Mouse (Mus musculus) v-Abl transformed pro-B cells (cell line): Measurements from ENCODE around the gene Vmn2r67.
"Not testable (repeated sequence)": the region's sequence is repeated elsewhere in the genome, so short reads cannot be mapped to it uniquely, and the experiment has no call there.

Experiments used
- in situ Hi-C, 2 experiments: fragments of 400-800 bp; cut with MboI; formaldehyde crosslinking; loops; one replicate each; pipeline ENCODE4 v1.15.1; 2025; ENCODE audit not compliant: unreplicated experiment in 2 of 2

The Vmn2r67 gene

DNA sequence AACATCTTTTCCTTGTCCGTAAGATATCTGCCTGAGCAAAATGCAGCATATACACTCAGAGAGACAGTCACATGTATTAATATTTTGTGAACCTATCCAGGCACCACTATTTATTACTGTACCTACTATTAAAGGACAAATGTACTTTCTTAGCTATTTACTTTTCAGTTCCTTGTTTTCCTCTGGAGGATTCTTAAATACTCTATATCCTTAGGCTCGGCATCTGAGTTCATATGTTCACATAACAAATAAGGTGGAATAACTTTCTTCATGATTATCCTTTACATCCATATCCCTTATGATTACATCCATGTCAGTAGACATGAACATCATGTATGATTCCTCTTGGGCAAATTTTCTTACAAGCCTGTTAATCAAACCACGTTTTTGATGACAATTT, at the start of gene Vmn2r67:
TSS of gene Vmn2r67 (minus strand) at position 101 of the 400 bp plus-strand sequence.
- in situ Hi-C loops, result no loop called here

DNA sequence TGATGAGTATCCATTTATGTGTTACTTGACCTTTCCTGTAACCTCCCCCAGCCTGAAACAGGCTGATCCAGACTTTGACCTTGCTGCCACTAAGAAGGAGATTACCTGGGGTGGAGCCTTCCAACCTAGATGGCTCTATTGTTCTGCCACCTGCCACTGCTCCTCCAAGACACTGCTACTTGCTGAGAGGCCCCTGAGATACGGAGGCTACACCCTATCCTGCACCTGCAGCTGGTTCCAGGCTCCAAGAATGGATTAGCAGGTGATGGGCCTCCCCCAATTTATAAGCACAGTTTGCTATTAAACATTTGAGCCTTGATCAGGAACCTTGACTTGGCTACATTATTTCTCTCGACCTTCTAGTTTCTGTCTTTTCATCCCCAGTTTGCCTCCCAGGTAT, 51.3 kb downstream of the Vmn2r67 start:
- in situ Hi-C loops, result not testable (repeated sequence)
